Mouse (Mus musculus): ENCODE data around the gene Afdn. TPM values are rescaled to one million over a fixed set of nuclear protein-coding genes. Genes with fewer than 3 reads are reported as not detected.
"Not testable (repeated sequence)": the region's sequence is repeated elsewhere in the genome, so short reads cannot be mapped to it uniquely, and the experiment has no call there.

Gene Afdn
- polyA plus RNA-seq, 1 experiment from 2014 or later, result 64.3 TPM

DNA sequence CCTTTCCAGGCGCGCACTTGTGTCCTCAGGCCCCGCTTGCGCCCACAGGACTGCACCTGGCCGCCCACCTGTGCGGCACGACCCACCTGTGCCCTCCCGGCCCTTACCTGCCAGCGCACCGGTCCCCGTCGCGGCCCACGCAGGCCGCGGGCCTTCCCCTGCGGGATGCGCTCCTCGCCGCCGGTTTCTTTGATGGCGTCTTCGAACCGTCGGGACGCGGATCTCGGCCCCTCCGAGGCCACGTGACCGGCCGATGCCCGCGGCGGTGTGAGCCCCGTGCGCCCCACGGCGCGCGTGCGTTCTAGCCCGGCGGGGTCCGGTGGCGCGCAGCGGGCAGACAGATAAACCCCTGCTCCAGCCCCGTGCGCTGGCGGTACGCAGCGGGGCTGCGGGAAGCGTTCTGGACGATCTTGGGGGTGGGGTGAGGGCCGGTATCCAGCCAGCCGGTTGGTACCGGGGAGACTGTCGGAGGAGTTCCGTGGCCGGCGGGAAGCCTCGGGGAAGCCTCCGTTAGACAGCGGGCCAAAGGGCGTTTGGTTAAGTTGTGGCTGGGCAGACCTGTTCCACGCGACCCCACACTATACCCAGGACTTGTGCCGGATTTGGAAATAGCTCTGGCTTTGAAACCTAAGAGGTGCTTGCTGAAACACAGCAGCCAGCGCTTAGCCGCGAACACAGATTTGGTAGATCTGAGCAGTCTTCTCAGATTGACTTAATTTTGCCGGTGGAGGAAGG is 1.0 kb downstream of the Afdn start, which contains the start of gene Tcte2:
Tcte2 (minus strand) TSS at position 647 of the 735 bp plus-strand sequence.
- peak; percentile 21; the same call in 1 of the 2 replicates for ATAC-seq (replicated peaks; ENCODE audit: insufficient number of reproducible peaks, low FRiP score, low TSS enrichment, low read depth)
- Histone ChIP-seq H3K27ac (replicated peaks; ENCODE audit: low read depth, low read length) (peak within 1 kb of the TSS; percentile 82), H3K4me2 (ENCODE audit: low read depth, low read length) (peak within 1 kb of the TSS; percentile 100), H3K36me3 (replicated peaks; ENCODE audit: control insufficient read depth, insufficient read depth, low read depth, low read length) (no peaks in the 10 kb centered on the region), H3K4me1 (ENCODE audit: control insufficient read depth, insufficient read depth, low read length) (no peaks in the 10 kb centered on the region), H3K4me3 (ENCODE audit: low read depth, low read length) (peak within 1 kb of the TSS; percentile 90), H3K9ac (replicated peaks; ENCODE audit: low read length) (peak within 1 kb of the TSS; percentile 83), H3K9me3 (replicated peaks; ENCODE audit: control insufficient read depth, low read length) (no peaks in the 10 kb centered on the region), H3K27me3 (ENCODE audit: control insufficient read depth, insufficient read depth, low read length) (no peaks in the 10 kb centered on the region; the same call in 1 of the 2 replicates)
- WGBS, result under 1% methylated on average over 72 of the region's 74 CpGs
- DNase-seq (ENCODE audit: low spot score), result peak; percentile 58

DNA sequence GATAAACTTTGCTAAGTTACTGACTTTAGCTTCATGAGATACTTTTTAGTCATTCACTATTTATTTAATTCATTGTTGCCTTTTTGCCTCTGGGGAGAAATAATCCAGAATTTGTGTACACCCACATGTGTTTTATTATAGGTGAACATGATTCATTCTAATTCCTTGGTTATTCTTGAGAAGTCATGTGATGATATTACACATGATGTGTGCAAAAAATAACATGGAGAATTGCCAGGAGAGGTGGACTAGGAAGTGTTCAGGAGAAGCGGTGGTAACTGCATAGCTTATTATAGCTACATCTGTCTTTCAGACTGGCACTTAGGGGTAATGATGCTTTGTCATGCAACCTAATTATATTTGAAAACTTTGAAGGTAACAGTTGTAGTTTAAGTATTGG is 3.5 kb downstream of the Afdn start:
- no peak for DNase-seq (ENCODE audit: low spot score)
- Histone ChIP-seq H3K4me1 (ENCODE audit: control insufficient read depth, insufficient read depth, low read length) (no peaks in the 10 kb centered on the region), H3K9me3 (replicated peaks; ENCODE audit: control insufficient read depth, low read length) (no peaks in the 10 kb centered on the region), H3K4me3 (ENCODE audit: low read depth, low read length) (no peak overlapping the region), H3K4me2 (ENCODE audit: low read depth, low read length) (no peak overlapping the region), H3K9ac (replicated peaks; ENCODE audit: low read length) (no peak overlapping the region), H3K27me3 (ENCODE audit: control insufficient read depth, insufficient read depth, low read length) (no peaks in the 10 kb centered on the region; the same call in 1 of the 2 replicates), H3K36me3 (replicated peaks; ENCODE audit: control insufficient read depth, insufficient read depth, low read depth, low read length) (no peaks in the 10 kb centered on the region), H3K27ac (replicated peaks; ENCODE audit: low read depth, low read length) (no peak overlapping the region)
- 83% methylated on average over 1 of the region's 1 CpGs for WGBS
- ATAC-seq (replicated peaks; ENCODE audit: insufficient number of reproducible peaks, low FRiP score, low TSS enrichment, low read depth), result no peak

DNA sequence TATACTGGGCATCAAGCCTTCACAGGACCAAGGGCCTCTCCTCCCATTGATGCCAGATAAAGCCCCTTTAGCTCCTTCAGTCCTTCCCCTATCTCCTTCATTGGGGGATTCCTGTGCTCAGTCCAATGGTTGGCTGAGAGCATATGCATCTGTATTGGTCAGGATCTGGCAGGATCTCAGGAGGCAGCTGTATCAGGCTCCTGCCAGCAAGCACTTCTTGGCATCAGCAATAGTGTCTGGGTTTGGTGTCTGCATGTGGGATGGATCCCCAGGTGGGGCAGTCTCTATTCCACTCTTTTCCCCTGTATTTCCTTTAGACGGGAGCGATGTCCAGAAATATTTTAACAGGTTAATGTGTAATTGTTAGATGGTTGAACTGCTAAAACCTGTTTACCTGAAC is 4.6 kb downstream of the Afdn start:
- not testable (repeated sequence) for H3K4me1 ChIP-seq (ENCODE audit: control insufficient read depth, insufficient read depth, low read length); H3K27ac ChIP-seq (replicated peaks; ENCODE audit: low read depth, low read length); H3K36me3 ChIP-seq (replicated peaks; ENCODE audit: control insufficient read depth, insufficient read depth, low read depth, low read length); H3K9ac ChIP-seq (replicated peaks; ENCODE audit: low read length); H3K4me3 ChIP-seq (ENCODE audit: low read depth, low read length); DNase-seq (ENCODE audit: low spot score); ATAC-seq (replicated peaks; ENCODE audit: insufficient number of reproducible peaks, low FRiP score, low TSS enrichment, low read depth); H3K9me3 ChIP-seq (replicated peaks; ENCODE audit: control insufficient read depth, low read length); H3K4me2 ChIP-seq (ENCODE audit: low read depth, low read length); H3K27me3 ChIP-seq (ENCODE audit: control insufficient read depth, insufficient read depth, low read length)
- WGBS, result 98% methylated on average over 2 of the region's 2 CpGs

DNA sequence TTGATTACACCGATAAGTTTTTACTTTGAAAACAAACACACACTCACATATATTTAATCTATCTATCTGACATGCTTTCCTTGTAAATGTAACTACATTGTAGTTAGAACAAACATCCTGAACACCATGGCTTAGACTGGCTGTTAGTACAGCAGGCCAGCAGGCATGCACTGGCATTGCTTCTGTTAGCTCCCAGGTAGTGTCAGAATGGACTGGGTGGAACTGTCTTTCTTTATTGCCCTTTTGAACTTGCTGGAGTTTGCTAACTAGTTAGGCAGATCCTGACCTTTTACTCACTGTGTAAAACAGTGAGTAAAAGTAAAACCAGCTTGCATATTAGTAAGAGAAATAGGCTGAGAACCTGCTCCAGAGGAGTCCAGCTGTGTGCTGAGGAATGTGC is 8.2 kb downstream of the Afdn start:
- no peak overlapping the region for H3K27ac ChIP-seq (replicated peaks; ENCODE audit: low read depth, low read length)
- H3K9me3 ChIP-seq (replicated peaks; ENCODE audit: control insufficient read depth, low read length), result no peaks in the 10 kb centered on the region
- DNase-seq (ENCODE audit: low spot score) (no peak), ATAC-seq (replicated peaks; ENCODE audit: insufficient number of reproducible peaks, low FRiP score, low TSS enrichment, low read depth) (no peak)
- no peak overlapping the region for H3K4me3 ChIP-seq (ENCODE audit: low read depth, low read length)
- H3K36me3 ChIP-seq (replicated peaks; ENCODE audit: control insufficient read depth, insufficient read depth, low read depth, low read length), result no peaks in the 10 kb centered on the region
- H3K4me2 ChIP-seq (ENCODE audit: low read depth, low read length), result no peak overlapping the region
- H3K27me3 ChIP-seq (ENCODE audit: control insufficient read depth, insufficient read depth, low read length), result no peaks in the 10 kb centered on the region
- no peak overlapping the region for H3K9ac ChIP-seq (replicated peaks; ENCODE audit: low read length)
- WGBS, result 91% methylated on average over 1 of the region's 1 CpGs
- H3K4me1 ChIP-seq (ENCODE audit: control insufficient read depth, insufficient read depth, low read length), result no peaks in the 10 kb centered on the region

DNA sequence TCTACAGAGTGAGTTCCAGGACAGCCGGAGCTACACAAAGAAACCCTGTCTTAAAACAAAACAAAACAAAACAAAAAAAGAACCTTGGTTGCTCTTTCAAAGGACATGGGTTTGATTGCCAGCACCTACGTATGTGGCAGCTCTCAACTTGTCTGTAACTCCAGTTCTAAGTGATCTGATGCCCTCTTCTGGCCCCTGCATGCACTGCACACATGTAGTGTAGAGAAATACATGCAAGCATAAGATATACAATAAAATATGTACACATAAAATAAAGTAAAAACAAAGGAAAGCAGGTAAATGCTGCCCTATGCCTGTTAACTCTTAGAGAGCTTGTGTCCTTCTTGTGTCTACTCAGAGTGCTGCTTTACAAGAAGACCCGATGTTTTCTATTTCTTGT is 8.9 kb downstream of the Afdn start:
- Histone ChIP-seq H3K27ac (replicated peaks; ENCODE audit: low read depth, low read length) (no peak overlapping the region), H3K36me3 (replicated peaks; ENCODE audit: control insufficient read depth, insufficient read depth, low read depth, low read length) (no peaks in the 10 kb centered on the region), H3K4me1 (ENCODE audit: control insufficient read depth, insufficient read depth, low read length) (no peaks in the 10 kb centered on the region), H3K27me3 (ENCODE audit: control insufficient read depth, insufficient read depth, low read length) (no peaks in the 10 kb centered on the region), H3K4me3 (ENCODE audit: low read depth, low read length) (no peak overlapping the region), H3K4me2 (ENCODE audit: low read depth, low read length) (no peak overlapping the region), H3K9ac (replicated peaks; ENCODE audit: low read length) (no peak overlapping the region), H3K9me3 (replicated peaks; ENCODE audit: control insufficient read depth, low read length) (no peaks in the 10 kb centered on the region)
- WGBS, result 90% methylated on average over 3 of the region's 3 CpGs
- no peak for ATAC-seq (replicated peaks; ENCODE audit: insufficient number of reproducible peaks, low FRiP score, low TSS enrichment, low read depth)
- DNase-seq (ENCODE audit: low spot score), result no peak

DNA sequence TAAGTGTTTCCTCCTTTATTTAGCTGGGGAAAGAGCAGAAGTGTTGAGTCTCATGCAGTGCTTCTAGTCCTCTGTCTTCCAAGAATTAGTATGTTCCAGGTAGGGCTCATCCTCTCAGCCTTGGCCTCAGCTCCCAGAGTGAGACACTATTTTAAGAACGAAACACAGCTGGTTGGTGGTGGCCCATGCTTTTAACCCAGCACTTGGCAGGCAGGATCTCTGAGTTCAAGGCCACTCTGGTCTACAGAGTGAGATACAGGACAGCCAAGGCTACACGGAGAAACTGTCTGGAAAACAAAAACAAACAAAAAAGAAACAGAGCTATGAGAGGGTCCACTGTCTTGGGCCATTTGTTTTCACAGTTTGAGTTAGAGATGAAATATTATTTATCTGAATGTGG is 17.3 kb downstream of the Afdn start:
- ATAC-seq (replicated peaks; ENCODE audit: insufficient number of reproducible peaks, low FRiP score, low TSS enrichment, low read depth) (no peak), DNase-seq (ENCODE audit: low spot score) (no peak)
- no peaks in the 10 kb centered on the region for H3K4me1 ChIP-seq (ENCODE audit: control insufficient read depth, insufficient read depth, low read length)
- H3K4me3 ChIP-seq (ENCODE audit: low read depth, low read length), result no peak overlapping the region
- no peak overlapping the region for H3K27ac ChIP-seq (replicated peaks; ENCODE audit: low read depth, low read length)
- WGBS, result 75% methylated on average over 2 of the region's 2 CpGs
- H3K9me3 ChIP-seq (replicated peaks; ENCODE audit: control insufficient read depth, low read length), result no peaks in the 10 kb centered on the region
- no peaks in the 10 kb centered on the region for H3K27me3 ChIP-seq (ENCODE audit: control insufficient read depth, insufficient read depth, low read length)
- H3K9ac ChIP-seq (replicated peaks; ENCODE audit: low read length), result no peak overlapping the region
- no peaks in the 10 kb centered on the region for H3K36me3 ChIP-seq (replicated peaks; ENCODE audit: control insufficient read depth, insufficient read depth, low read depth, low read length)
- H3K4me2 ChIP-seq (ENCODE audit: low read depth, low read length), result no peak overlapping the region

DNA sequence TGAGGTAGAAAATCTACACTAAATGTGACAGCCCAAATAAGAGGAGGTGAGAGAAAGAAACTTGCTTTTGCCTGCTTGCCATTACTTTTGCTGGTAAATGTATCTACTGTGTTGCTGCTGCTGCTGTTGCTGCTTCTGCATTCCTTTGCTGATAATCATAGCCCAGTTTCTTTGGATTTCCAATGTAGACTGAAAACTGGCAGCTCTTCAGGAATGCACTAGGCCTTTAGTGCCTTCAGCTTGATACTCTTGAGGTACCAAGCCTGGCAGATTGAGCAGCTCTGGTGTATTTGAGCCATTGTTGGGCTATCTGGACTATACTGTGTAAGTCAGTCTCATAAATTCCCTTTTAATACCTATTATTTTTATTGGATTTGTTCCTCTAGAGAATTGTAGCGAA is 18.5 kb downstream of the Afdn start:
- no peaks in the 10 kb centered on the region for H3K9me3 ChIP-seq (replicated peaks; ENCODE audit: control insufficient read depth, low read length)
- H3K36me3 ChIP-seq (replicated peaks; ENCODE audit: control insufficient read depth, insufficient read depth, low read depth, low read length), result no peaks in the 10 kb centered on the region
- H3K4me2 ChIP-seq (ENCODE audit: low read depth, low read length), result no peak overlapping the region
- H3K9ac ChIP-seq (replicated peaks; ENCODE audit: low read length), result no peak overlapping the region
- no peaks in the 10 kb centered on the region for H3K4me1 ChIP-seq (ENCODE audit: control insufficient read depth, insufficient read depth, low read length)
- no peak overlapping the region for H3K27ac ChIP-seq (replicated peaks; ENCODE audit: low read depth, low read length)
- 94% methylated on average over 1 of the region's 1 CpGs for whole genome bisulfite sequencing
- DNase-seq (ENCODE audit: low spot score) (no peak), ATAC-seq (replicated peaks; ENCODE audit: insufficient number of reproducible peaks, low FRiP score, low TSS enrichment, low read depth) (no peak)
- H3K4me3 ChIP-seq (ENCODE audit: low read depth, low read length), result no peak overlapping the region
- H3K27me3 ChIP-seq (ENCODE audit: control insufficient read depth, insufficient read depth, low read length), result no peaks in the 10 kb centered on the region

DNA sequence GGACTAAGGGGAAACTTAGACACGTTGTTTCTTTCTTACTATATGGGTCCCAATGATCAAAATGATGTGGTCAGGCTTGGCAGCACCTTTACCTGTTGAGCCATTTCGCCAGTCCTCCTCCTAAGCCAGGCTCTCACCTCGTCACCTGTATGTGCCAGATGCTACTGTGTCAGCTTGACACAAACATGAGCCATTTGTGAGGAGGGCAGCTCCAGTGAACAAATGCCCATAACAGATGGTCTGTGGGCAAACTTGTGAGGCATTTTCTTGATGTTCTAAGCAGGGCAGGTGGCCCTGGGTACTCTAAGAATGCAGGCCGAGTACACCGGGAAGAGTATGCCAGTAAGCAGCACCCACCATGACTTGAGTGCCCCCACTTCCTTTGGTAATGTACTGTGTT is 21.6 kb downstream of the Afdn start:
- WGBS, result 86% methylated on average over 5 of the region's 5 CpGs
- Histone ChIP-seq H3K27me3 (ENCODE audit: control insufficient read depth, insufficient read depth, low read length) (no peaks in the 10 kb centered on the region), H3K4me2 (ENCODE audit: low read depth, low read length) (no peak overlapping the region), H3K9me3 (replicated peaks; ENCODE audit: control insufficient read depth, low read length) (no peaks in the 10 kb centered on the region), H3K36me3 (replicated peaks; ENCODE audit: control insufficient read depth, insufficient read depth, low read depth, low read length) (no peaks in the 10 kb centered on the region), H3K4me3 (ENCODE audit: low read depth, low read length) (no peak overlapping the region), H3K27ac (replicated peaks; ENCODE audit: low read depth, low read length) (no peak overlapping the region), H3K9ac (replicated peaks; ENCODE audit: low read length) (no peak overlapping the region), H3K4me1 (ENCODE audit: control insufficient read depth, insufficient read depth, low read length) (no peaks in the 10 kb centered on the region)
- DNase-seq (ENCODE audit: low spot score), result no peak
- no peak for ATAC-seq (replicated peaks; ENCODE audit: insufficient number of reproducible peaks, low FRiP score, low TSS enrichment, low read depth)

Measured in embryonic facial prominence, embryonic 11.5 days (tissue).